Mouse (Mus musculus) cerebellum, postnatal 10 days (tissue): ENCODE data around the gene Sorbs1.

Experiments
- DNase-seq, 2 experiments: peaks; one replicate each; pipeline ENCODE4 v3.0.0; 2021; ENCODE audit warnings: mixed read lengths in 2 of 2

Gene Sorbs1

DNA sequence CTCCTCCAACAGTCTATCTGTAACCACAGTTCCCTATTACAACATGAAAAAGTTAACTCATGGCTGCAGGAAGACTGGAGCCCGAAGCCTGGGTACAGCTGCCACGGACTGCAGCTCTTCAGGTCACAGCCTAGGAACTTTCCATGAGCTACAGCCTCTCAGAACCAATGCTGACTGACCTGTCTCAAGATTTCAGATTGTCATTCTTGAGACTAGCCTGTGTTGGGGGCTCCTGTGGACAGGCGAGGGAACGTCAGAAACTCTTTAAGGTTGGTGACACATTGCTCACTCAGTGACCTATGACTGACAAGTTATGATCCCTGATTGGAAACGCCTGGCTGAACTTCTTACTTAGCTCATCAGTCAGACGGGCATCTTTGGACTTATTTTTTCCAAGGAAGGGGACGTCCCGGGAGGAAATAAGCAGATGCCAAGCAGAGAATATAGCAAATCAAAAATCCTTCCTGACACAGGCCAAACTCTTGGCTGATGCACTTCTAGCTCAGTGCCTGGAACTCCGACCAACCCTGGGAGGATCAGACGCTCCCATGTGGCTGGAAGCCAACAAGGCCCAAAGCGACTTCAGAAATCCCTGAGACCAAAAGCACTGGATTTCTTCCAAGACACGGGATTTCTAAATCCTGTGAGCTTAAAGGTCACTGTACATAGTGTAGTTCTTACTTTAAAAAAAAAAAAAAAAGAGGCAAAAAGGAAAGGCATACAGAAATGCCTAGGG, 76.9 kb downstream of the Sorbs1 start:
- DNase-seq = peak; percentile 50 to 67

GRCm38 (mm10) chr19:40435797-40436196, 77.8 kb downstream of the Sorbs1 start:
- no peak for DNase-seq

DNA sequence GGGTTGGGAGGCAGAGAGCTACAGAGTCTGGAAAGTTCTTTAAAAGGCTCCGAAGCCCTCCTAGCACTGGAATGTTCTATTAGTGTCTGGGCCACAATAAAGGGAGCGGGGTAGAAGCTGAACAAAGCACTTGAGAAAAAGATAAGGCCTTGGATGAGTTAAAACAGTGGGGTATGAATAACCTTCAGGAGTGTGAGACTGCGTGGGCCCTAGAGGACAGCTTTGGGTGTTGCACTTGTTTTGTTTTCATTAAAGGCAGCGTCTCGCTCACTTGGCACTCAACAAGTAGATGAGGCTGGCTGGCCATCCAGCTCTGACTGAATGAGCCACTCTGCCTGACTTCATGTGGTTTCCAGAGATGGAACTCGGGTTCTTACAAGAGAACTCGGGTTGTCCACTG, 78.5 kb downstream of the Sorbs1 start:
- no peak for DNase-seq

GRCm38 (mm10) chr19:40434042-40434869, 79.3 kb downstream of the Sorbs1 start:
- no peak for DNase-seq

DNA sequence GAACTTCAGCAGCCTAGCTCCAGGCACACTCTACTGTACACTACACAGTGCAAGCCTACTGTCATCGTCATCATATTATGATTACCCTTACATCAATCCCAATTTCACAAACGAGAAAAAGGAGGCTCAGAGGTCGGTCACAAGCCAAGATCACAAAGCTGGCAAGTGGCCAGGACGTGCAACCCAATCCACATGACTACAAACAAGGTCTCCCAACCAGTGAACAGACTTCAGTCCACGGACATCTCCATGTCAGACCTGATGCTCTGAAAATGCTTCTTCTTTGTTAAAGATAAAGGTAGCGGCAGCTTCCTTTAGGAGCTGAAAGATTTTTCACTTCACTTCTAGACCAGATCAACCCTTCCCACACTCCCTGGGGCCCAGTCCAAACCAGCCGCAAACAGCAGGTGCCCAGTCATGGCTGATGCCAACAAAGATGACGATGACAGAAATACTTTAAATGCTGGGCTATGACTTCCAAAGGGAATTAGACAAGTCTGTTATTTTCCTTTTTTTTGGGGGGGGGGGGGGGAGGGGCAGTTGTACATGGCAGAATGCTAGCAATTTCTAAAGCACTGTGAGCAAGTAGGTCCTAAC, 80.2 kb downstream of the Sorbs1 start:
- peak; percentile 63 to 66 for DNase-seq

- no peak for DNase-seq
Observed at GRCm38 (mm10) chr19:40431969-40432368, 81.6 kb downstream of the Sorbs1 start.

GRCm38 (mm10) chr19:40429572-40429971, 84.0 kb downstream of the Sorbs1 start:
- no peak for DNase-seq

GRCm38 (mm10) chr19:40429169-40429568, 84.4 kb downstream of the Sorbs1 start:
- DNase-seq = no peak

GRCm38 (mm10) chr19:40426103-40426960, 87.2 kb downstream of the Sorbs1 start:
- DNase-seq = peak; percentile 57 to 72

- DNase-seq = no peak
Observed at GRCm38 (mm10) chr19:40425326-40425725, 88.3 kb downstream of the Sorbs1 start.

DNA sequence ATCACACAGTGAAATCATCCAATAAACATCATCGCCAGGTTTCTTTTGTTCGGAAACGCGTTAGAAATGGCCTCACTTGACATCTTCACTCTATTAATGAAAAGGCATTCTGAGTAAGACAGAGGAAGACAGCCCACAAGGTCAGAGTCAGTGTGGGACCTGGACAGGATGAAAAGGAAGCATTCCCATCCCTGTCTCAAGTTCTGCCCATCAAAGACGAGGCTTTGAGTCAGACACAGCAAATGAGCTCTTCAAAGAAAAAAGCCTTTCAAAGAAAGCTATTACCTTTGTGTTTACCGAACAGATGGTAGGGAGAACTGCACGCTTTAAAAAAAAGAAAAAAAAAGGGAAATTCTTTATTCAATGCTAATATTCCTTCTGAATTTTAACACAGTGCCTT, 92.5 kb downstream of the Sorbs1 start:
- no peak for DNase-seq

- DNase-seq = no peak
Observed at GRCm38 (mm10) chr19:40419315-40419714, 94.3 kb downstream of the Sorbs1 start.

DNA sequence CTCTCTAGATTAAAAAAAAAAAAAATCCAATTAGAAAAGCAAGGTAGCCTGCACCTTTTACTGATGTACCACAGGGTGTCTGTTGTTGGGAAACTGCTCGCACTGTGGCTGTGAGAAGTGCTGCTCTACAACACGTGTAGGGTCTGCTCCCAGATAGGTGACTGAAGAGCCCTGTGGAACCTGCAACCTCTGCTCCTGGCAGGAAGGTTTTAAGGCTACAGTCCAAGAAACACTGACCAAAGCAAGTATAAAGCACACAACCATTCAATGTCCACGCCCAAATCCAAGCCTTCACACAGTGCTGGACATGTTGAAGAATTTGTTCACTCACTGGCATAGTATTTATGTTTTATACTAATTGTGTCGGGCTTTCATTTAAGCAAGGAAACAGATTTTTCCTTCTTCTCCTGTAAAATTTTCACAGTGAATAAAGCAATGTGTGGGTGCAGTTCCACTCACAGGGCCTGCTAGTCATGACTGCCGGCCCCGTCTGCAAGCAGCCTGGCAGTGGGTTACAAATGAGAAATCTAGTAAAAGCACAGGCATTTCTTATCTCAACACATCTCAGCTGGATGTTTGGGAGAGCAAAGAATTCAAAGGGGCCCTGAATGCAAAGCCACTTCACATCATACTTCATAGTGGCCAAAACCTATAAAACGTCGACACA, 96.3 kb downstream of the Sorbs1 start:
- no peak for DNase-seq

- DNase-seq = no peak
Observed at GRCm38 (mm10) chr19:40415725-40416124, 97.9 kb downstream of the Sorbs1 start.

- no peak for DNase-seq
Observed at GRCm38 (mm10) chr19:40414798-40415475, 98.6 kb downstream of the Sorbs1 start.

DNA sequence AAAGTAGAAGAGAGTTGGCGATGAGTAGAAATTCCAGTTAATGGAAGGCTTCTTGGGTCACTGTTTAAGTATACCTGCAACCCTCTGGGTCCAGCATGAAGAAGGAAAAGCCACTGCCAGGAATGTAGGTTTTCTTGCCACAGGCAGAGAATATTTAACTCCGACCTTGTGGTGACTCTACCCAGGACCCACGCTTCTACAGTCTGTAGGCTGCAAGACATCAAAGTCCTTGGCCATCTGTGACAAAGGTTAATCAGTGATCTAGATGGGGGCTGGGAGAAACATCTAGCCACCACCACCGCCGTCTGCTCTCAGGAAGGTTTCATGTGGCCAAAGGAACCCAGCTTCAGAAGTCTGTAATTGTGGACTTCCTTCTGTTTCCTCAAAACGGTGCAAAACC, 99.2 kb downstream of the Sorbs1 start:
- DNase-seq = no peak

GRCm38 (mm10) chr19:40411379-40411813, 102.2 kb downstream of the Sorbs1 start:
- DNase-seq = peak; percentile 84 to 87

GRCm38 (mm10) chr19:40410511-40410910, 103.1 kb downstream of the Sorbs1 start:
- DNase-seq = peak in 1 of 2 experiments; percentile 40

GRCm38 (mm10) chr19:40410109-40410508, 103.5 kb downstream of the Sorbs1 start:
- DNase-seq = peak; percentile 80 to 88

GRCm38 (mm10) chr19:40409500-40410035, 104.0 kb downstream of the Sorbs1 start:
- DNase-seq = no peak

GRCm38 (mm10) chr19:40407186-40407585, 106.4 kb downstream of the Sorbs1 start:
- no peak for DNase-seq
